Mouse (Mus musculus) naive thymus-derived CD4-positive, alpha-beta T cell, adult 2 months (primary cell): ENCODE data around the gene Wwtr1.

Experiments used
- DNase-seq: peaks from one replicate; pipeline ENCODE4 v3.0.0-alpha.2; 2011; ENCODE audit warnings: low read depth

The Wwtr1 gene

GRCm38 (mm10) chr3:57515044-57515443 lies 60.7 kb downstream of the Wwtr1 start:
- no peak for DNase-seq

- no peak for DNase-seq
These were observed 63.7 kb downstream of the Wwtr1 start for GRCm38 (mm10) chr3:57511816-57512586.

- DNase-seq, result no peak
These were observed 65.6 kb downstream of the Wwtr1 start for GRCm38 (mm10) chr3:57509945-57510675.

- DNase-seq, result no peak
These were observed 69.7 kb downstream of the Wwtr1 start for GRCm38 (mm10) chr3:57505991-57506390.

- DNase-seq, result no peak
These were observed 71.0 kb downstream of the Wwtr1 start for GRCm38 (mm10) chr3:57504756-57505155.

GRCm38 (mm10) chr3:57501596-57502220 lies 74.0 kb downstream of the Wwtr1 start:
- no peak for DNase-seq

- DNase-seq, result no peak
These were observed 74.9 kb downstream of the Wwtr1 start for GRCm38 (mm10) chr3:57500846-57501245.

- no peak for DNase-seq
These were observed 77.9 kb downstream of the Wwtr1 start for GRCm38 (mm10) chr3:57497791-57498190.

GRCm38 (mm10) chr3:57496428-57496827 lies 79.3 kb downstream of the Wwtr1 start:
- DNase-seq, result no peak

GRCm38 (mm10) chr3:57487455-57488153 lies 88.1 kb downstream of the Wwtr1 start:
- DNase-seq, result no peak

- DNase-seq, result no peak
These were observed 89.6 kb downstream of the Wwtr1 start for GRCm38 (mm10) chr3:57486068-57486467.

- no peak for DNase-seq
These were observed 93.7 kb downstream of the Wwtr1 start for GRCm38 (mm10) chr3:57481981-57482380.

- DNase-seq, result no peak
These were observed 95.1 kb downstream of the Wwtr1 start for GRCm38 (mm10) chr3:57480640-57481039.

GRCm38 (mm10) chr3:57474421-57474820 lies 101.3 kb downstream of the Wwtr1 start:
- DNase-seq, result no peak

GRCm38 (mm10) chr3:57472407-57472806 lies 103.3 kb downstream of the Wwtr1 start:
- no peak for DNase-seq

- no peak for DNase-seq
These were observed 104.6 kb downstream of the Wwtr1 start for GRCm38 (mm10) chr3:57470981-57471601.

- DNase-seq, result no peak
These were observed 105.4 kb downstream of the Wwtr1 start for GRCm38 (mm10) chr3:57470326-57470725.

- DNase-seq, result no peak
These were observed 106.4 kb downstream of the Wwtr1 start for GRCm38 (mm10) chr3:57469325-57469724.

GRCm38 (mm10) chr3:57466289-57466688 lies 109.4 kb downstream of the Wwtr1 start:
- no peak for DNase-seq

GRCm38 (mm10) chr3:57463302-57463701 lies 112.4 kb downstream of the Wwtr1 start:
- no peak for DNase-seq

GRCm38 (mm10) chr3:57458652-57459051 lies 117.1 kb downstream of the Wwtr1 start:
- no peak for DNase-seq

- DNase-seq, result peak; percentile 15
These were observed 127.3 kb downstream of the Wwtr1 start for GRCm38 (mm10) chr3:57448445-57448844.
